Mouse (Mus musculus) ovary, adult 18-20 months (tissue): ENCODE measurements around the gene Atg4a-ps.
"Not testable (repeated sequence)": the region's sequence is repeated elsewhere in the genome, so short reads cannot be mapped to it uniquely, and the experiment has no call there.

ENCODE experiments used
- DNase-seq: peaks from one replicate; pipeline ENCODE4 v3.0.0; 2022; ENCODE audit warnings: low spot score, mixed read lengths

Atg4a-ps gene

GRCm38 (mm10) chr3:103645968-103646367, at the start of gene Atg4a-ps:
Gene Atg4a-ps (minus strand): TSS chr3:103646068.
- DNase-seq = not testable (repeated sequence)

- DNase-seq = no peak
These were observed 49.7 kb upstream of the Atg4a-ps start for GRCm38 (mm10) chr3:103695556-103695955.

GRCm38 (mm10) chr3:103690506-103690905, 44.6 kb upstream of the Atg4a-ps start:
- DNase-seq = no peak

GRCm38 (mm10) chr3:103689043-103689442, 43.2 kb upstream of the Atg4a-ps start:
- DNase-seq = no peak

- DNase-seq = no peak
These were observed 38.1 kb upstream of the Atg4a-ps start for GRCm38 (mm10) chr3:103683966-103684319.

- no peak for DNase-seq
These were observed 37.5 kb upstream of the Atg4a-ps start for GRCm38 (mm10) chr3:103683234-103683965.

GRCm38 (mm10) chr3:103682473-103682872, 36.6 kb upstream of the Atg4a-ps start:
- no peak for DNase-seq

- no peak for DNase-seq
These were observed 32.9 kb upstream of the Atg4a-ps start for GRCm38 (mm10) chr3:103678811-103679210.

GRCm38 (mm10) chr3:103672716-103673115, 26.8 kb upstream of the Atg4a-ps start:
- no peak for DNase-seq

- no peak for DNase-seq
These were observed 26.2 kb upstream of the Atg4a-ps start for GRCm38 (mm10) chr3:103672113-103672512.

- DNase-seq = no peak
These were observed 17.5 kb upstream of the Atg4a-ps start for GRCm38 (mm10) chr3:103663385-103663784.

GRCm38 (mm10) chr3:103661714-103662113, 15.8 kb upstream of the Atg4a-ps start:
- no peak for DNase-seq

- no peak for DNase-seq
These were observed 14.1 kb upstream of the Atg4a-ps start for GRCm38 (mm10) chr3:103660012-103660411.

GRCm38 (mm10) chr3:103650406-103650805, 4.5 kb upstream of the Atg4a-ps start:
- no peak for DNase-seq

- DNase-seq = no peak
These were observed 3.8 kb upstream of the Atg4a-ps start for GRCm38 (mm10) chr3:103649716-103650115.

GRCm38 (mm10) chr3:103648486-103648885, 2.6 kb upstream of the Atg4a-ps start:
- no peak for DNase-seq

- peak; percentile 3 for DNase-seq
These were observed 1.4 kb upstream of the Atg4a-ps start for GRCm38 (mm10) chr3:103647164-103647867.

- DNase-seq = no peak
These were observed 4.6 kb downstream of the Atg4a-ps start for GRCm38 (mm10) chr3:103641301-103641700.

- DNase-seq = no peak
These were observed 5.6 kb downstream of the Atg4a-ps start for GRCm38 (mm10) chr3:103640226-103640803.

- no peak for DNase-seq
These were observed 8.2 kb downstream of the Atg4a-ps start for GRCm38 (mm10) chr3:103637641-103638040.

- DNase-seq = no peak
These were observed 11.6 kb downstream of the Atg4a-ps start for GRCm38 (mm10) chr3:103634256-103634655.

- DNase-seq = no peak
These were observed 12.0 kb downstream of the Atg4a-ps start for GRCm38 (mm10) chr3:103633831-103634230.

- DNase-seq = no peak
These were observed 12.7 kb downstream of the Atg4a-ps start for GRCm38 (mm10) chr3:103633124-103633523.
